ENCODE assay signal across 11 mouse cellular contexts in the genomic region with DNA sequence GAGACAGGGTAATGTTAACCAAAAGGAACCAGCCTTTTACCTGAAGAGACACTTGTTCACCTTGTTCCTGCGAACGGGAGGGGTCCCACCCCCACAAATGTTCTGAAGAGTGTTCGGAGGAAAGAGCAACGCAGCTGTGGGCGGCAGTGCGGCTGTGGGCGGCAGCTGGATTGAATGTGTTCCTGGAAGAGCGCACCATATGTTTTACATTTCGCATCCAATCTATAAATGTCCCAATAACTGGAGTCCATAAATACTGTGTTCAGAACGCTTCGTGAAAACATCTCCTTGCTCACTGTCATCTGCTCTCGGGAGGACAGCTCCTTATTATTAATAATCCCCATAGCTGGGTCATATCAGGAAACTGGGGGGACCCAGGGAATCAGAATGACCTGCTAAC.
DNase-seq lines count a peak whose midpoint lies in the region; ATAC-seq and TF ChIP-seq lines count a peak whose summit lies in the region.
"Had no signal": no experiment of that assay in that cellular context is flagged by ENCODE, and none has a peak within 500 bp of the region (broad histone marks: within the 10 kb centered on the region; RNA-seq: fewer than 3 reads in every experiment).

No protein-coding gene starts in this region.

- H3K9me3 ChIP-seq in heart, postnatal 0 days (replicated peaks; ENCODE audit: control insufficient read depth, low read length) = no peaks in the 10 kb centered on the region
- H3K9me3 ChIP-seq in heart, embryonic 10.5 days = no peaks in the 10 kb centered on the region
- H3K9me3 ChIP-seq: forebrain, embryonic 12.5 days; lung, embryonic 15.5 days had no signal

- intact Hi-C loops in left cerebral cortex, postnatal 14 days (cut with DNase I) = no loop called here

- no peak overlapping the region for H3K4me2 ChIP-seq in heart, postnatal 0 days (ENCODE audit: low read depth, low read length)
- H3K4me2 ChIP-seq: forebrain, embryonic 12.5 days; lung, embryonic 15.5 days had no signal

- ATAC-seq in heart, postnatal 0 days (ENCODE audit: insufficient read depth, low read depth) = no peak
- ATAC-seq in erythroid progenitor cell, adult 5-6 weeks (replicated peaks; ENCODE audit: low FRiP score, poor library complexity, severe bottlenecking) = no peak

- peaks cover 9% of the 10 kb centered on the region; the same call in 1 of the 2 replicates for H3K4me1 ChIP-seq in heart, postnatal 0 days (ENCODE audit: control insufficient read depth, insufficient read depth)
- H3K4me1 ChIP-seq in heart, embryonic 10.5 days = no peaks in the 10 kb centered on the region; the same call in 1 of the 2 replicates
- H3K4me1 ChIP-seq: forebrain, embryonic 12.5 days; lung, embryonic 15.5 days had no signal

- H3K9ac ChIP-seq in heart, postnatal 0 days (replicated peaks; ENCODE audit: low read depth, low read length) = no peak overlapping the region
- H3K9ac ChIP-seq: forebrain, embryonic 12.5 days; lung, embryonic 15.5 days had no signal

- TF ChIP-seq EP300 in heart, postnatal 0 days (IDR thresholded peaks at IDR 0.05; ENCODE audit: low read depth) = no peak

- no peaks in the 10 kb centered on the region for H3K36me3 ChIP-seq in heart, postnatal 0 days (replicated peaks; ENCODE audit: control insufficient read depth, insufficient read depth, low read length)
- no peaks in the 10 kb centered on the region for H3K36me3 ChIP-seq in heart, embryonic 10.5 days
- H3K36me3 ChIP-seq: forebrain, embryonic 12.5 days; lung, embryonic 15.5 days had no signal

- 84% methylated on average over 12 of the region's 12 CpGs for WGBS in heart, postnatal 0 days
- WGBS in heart, embryonic 10.5 days = 88% methylated on average over 12 of the region's 12 CpGs

- TF ChIP-seq CTCF in heart, postnatal 0 days (IDR thresholded peaks at IDR 0.05; ENCODE audit: low read depth) = no peak

- peak overlapping the region; percentile 41; the same call in 1 of the 2 replicates for H3K27ac ChIP-seq in heart, postnatal 0 days (ENCODE audit: low read depth)
- H3K27ac ChIP-seq in heart, embryonic 10.5 days = no peak overlapping the region
- H3K27ac ChIP-seq: forebrain, embryonic 12.5 days; kidney, postnatal 0 days; lung, embryonic 15.5 days had no signal

- DNase-seq in heart, postnatal 0 days (ENCODE audit: low spot score) = no peak
- DNase-seq in heart, embryonic 10.5 days (ENCODE audit: low spot score) = no peak
- peak; percentile 59 to 60 for DNase-seq in frontal cortex, postnatal 25 days (ENCODE audit: low spot score in 2 of 2)
- DNase-seq in left cerebral cortex, postnatal 14 days (ENCODE audit: low spot score in 2 of 2) = peak; percentile 81 to 88
- DNase-seq in telencephalon, adult 2 months (ENCODE audit: low read depth, low spot score) = peak; percentile 87
- DNase-seq in ovary, adult 18-20 months (ENCODE audit: low spot score) = no peak
- DNase-seq: thymus, postnatal 4 days had no signal

- no peak overlapping the region for H3K4me3 ChIP-seq in heart, postnatal 0 days (ENCODE audit: low read depth, low read length)
- no peak overlapping the region for H3K4me3 ChIP-seq in heart, embryonic 10.5 days
- H3K4me3 ChIP-seq: forebrain, embryonic 12.5 days; lung, embryonic 15.5 days had no signal

- H3K27me3 ChIP-seq in heart, postnatal 0 days (ENCODE audit: control insufficient read depth, insufficient read depth, low read length) = no peaks in the 10 kb centered on the region
- H3K27me3 ChIP-seq in heart, embryonic 10.5 days (ENCODE audit: insufficient read depth, poor library complexity, severe bottlenecking) = no peaks in the 10 kb centered on the region
- H3K27me3 ChIP-seq: forebrain, embryonic 12.5 days; lung, embryonic 15.5 days had no signal

Comparison
In these comparisons a context has a peak if more than half of its experiments do, and no peak if none do; other contexts are left out.
1. DNase-seq: peak in frontal cortex, postnatal 25 days (2 of 2), left cerebral cortex, postnatal 14 days (2 of 2) and telencephalon, adult 2 months (single experiment); none in heart, postnatal 0 days (single experiment), heart, embryonic 10.5 days (single experiment) and ovary, adult 18-20 months (single experiment).